Mouse (Mus musculus) heart, embryonic 13.5 days (tissue): Measurements from ENCODE around the gene Nfasc. TPM values are rescaled to one million over a fixed set of nuclear protein-coding genes. Genes with fewer than 3 reads are reported as not detected.

ENCODE experiments used
- ATAC-seq: fragments of 200-750 bp; cut with Nextera tagmentation; 2 replicates; pipeline ENCODE4 v1.8.0; 2017; ENCODE audit warnings: moderate TSS enrichment; ENCODE audit not compliant: insufficient number of reproducible peaks, low FRiP score, low TSS enrichment; ENCODE audit errors: extremely low read depth
- H3K27ac ChIP-seq: fragments of 300-500 bp; sonication (generic); replicated peaks from 2 replicates; pipeline ENCODE4 v1.5.1; 2015; ENCODE audit warnings: moderate library complexity, mild to moderate bottlenecking, inconsistent platforms
- H3K27me3 ChIP-seq: fragments of 300-500 bp; sonication (generic); replicated peaks from 2 replicates; pipeline ENCODE4 v1.6.1; 2015; ENCODE audit warnings: mild to moderate bottlenecking, inconsistent platforms
- H3K36me3 ChIP-seq: fragments of 300-500 bp; sonication (generic); 2 replicates; pipeline ENCODE4 v1.6.1; 2015; ENCODE audit warnings: mild to moderate bottlenecking, inconsistent platforms
- H3K4me1 ChIP-seq: fragments of 300-500 bp; sonication (generic); 2 replicates; pipeline ENCODE4 v1.6.1; 2015; ENCODE audit warnings: inconsistent platforms
- H3K4me2 ChIP-seq: fragments of 300-500 bp; sonication (generic); 2 replicates; pipeline ENCODE4 v1.6.1; 2015; ENCODE audit warnings: inconsistent platforms, mild to moderate bottlenecking, moderate library complexity
- H3K4me3 ChIP-seq: fragments of 300-500 bp; sonication (generic); 2 replicates; pipeline ENCODE4 v1.5.1; 2015; ENCODE audit warnings: moderate library complexity, mild to moderate bottlenecking, inconsistent platforms
- H3K9ac ChIP-seq: fragments of 300-500 bp; sonication (generic); 2 replicates; pipeline ENCODE4 v1.6.1; 2015; ENCODE audit warnings: inconsistent platforms, mild to moderate bottlenecking, moderate library complexity
- H3K9me3 ChIP-seq: fragments of 300-500 bp; sonication (generic); 2 replicates; pipeline ENCODE4 v1.6.1; 2016; ENCODE audit warnings: inconsistent platforms
- WGBS: fragments of 180-500 bp; shearing (Covaris S2); methylation state at CpG from one replicate; pipeline ENCODE4 v1.1.7; 2015; ENCODE audit warnings: mixed read lengths; 5-methylcytosine and 5-hydroxymethylcytosine counted together
- polyA plus RNA-seq: library from polyadenylated mRNA; unstranded; fragments of >200 nt; fragmentation: Nextera tagmentation; extraction: Ambion mirVana; gene quantifications from 2 replicates; pipeline ENCODE4 v1.2.1, GENCODE M21; 2015

Nfasc gene
- polyA plus RNA-seq, 1 experiment from 2014 or later: 0.29 TPM

DNA sequence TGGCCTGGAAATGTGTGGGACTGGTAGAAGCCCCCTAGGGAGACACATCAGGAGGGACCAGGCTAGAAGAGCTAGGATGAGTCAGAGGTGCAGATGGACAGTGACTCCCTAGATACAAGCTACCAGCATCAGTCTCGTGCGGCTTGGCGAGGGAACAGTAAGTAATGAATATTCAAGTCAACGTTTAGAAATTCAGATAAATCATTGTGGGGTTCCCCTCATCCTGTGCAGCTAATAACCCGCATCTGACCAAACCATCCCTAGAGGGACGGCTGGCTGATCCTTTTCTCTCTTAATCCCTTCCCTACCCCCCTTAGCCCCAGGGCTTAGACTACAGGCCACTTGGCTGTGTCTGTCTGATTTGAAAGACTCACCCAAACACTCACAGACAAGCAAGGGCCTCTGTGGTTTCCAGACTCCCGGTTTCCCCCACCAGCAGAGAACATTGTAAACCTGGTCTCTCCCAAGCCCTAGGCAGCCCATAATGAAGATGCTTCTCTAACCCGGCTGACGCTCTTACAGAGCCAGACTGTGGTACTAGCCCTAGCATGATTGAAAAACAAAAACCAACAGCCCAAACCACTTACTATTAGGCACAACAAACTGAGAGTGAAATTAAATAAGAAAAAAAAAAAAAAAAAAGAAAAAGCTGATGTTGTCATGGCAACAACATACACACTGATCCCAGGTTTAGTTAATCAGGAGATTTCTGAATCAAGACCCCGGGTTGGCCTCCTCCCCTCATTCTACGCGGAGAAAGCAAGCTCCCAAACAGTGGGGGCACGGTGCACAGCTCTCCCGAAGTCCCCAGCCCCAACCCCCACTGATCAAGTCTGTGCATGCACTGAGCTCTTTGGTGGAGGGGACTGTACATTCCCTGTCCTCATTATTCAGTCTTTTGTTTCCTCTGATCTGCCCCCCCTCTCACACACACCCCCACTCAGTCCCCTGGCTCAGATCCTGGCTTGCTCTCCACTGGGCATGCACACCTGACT is 159.5 kb downstream of the Nfasc start:
- peaks cover 14% of the 10 kb centered on the region for H3K4me1 ChIP-seq
- 66% methylated on average over 14 of the region's 14 CpGs for WGBS
- no peak for ATAC-seq
- H3K9me3 ChIP-seq: no peaks in the 10 kb centered on the region
- no peaks in the 10 kb centered on the region for H3K36me3 ChIP-seq
- peaks cover 12% of the 10 kb centered on the region; the same call in 1 of the 2 replicates for H3K27me3 ChIP-seq
- no peak overlapping the region for H3K4me3 ChIP-seq
- H3K9ac ChIP-seq: no peak overlapping the region
- H3K27ac ChIP-seq: no peak overlapping the region
- no peak overlapping the region for H3K4me2 ChIP-seq

DNA sequence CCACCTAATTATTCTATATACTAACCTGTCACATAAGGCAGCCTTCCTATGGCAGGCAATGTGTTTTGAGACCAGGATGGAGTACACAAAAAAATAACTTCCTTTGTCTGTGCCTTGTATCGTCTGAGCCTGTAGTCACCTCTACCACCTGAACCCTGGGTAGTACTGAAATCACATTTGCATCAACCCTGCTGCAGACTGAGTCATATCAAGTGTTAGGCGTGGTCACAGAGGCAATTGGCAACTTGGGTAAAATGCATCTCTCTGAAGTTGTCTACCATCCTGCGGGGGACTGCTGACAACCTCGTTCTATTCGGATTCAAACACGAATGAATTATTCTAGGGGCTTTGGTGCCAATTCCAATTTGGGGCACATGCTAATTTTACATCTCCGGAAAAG is 161.5 kb downstream of the Nfasc start:
- Histone ChIP-seq H3K27me3 (peaks cover 4% of the 10 kb centered on the region; the same call in 1 of the 2 replicates), H3K9me3 (no peaks in the 10 kb centered on the region), H3K36me3 (no peaks in the 10 kb centered on the region), H3K4me1 (peaks cover 14% of the 10 kb centered on the region), H3K9ac (no peak overlapping the region), H3K4me3 (no peak overlapping the region), H3K27ac (no peak overlapping the region), H3K4me2 (no peak overlapping the region)
- 86% methylated on average over 7 of the region's 7 CpGs for WGBS
- no peak for ATAC-seq

DNA sequence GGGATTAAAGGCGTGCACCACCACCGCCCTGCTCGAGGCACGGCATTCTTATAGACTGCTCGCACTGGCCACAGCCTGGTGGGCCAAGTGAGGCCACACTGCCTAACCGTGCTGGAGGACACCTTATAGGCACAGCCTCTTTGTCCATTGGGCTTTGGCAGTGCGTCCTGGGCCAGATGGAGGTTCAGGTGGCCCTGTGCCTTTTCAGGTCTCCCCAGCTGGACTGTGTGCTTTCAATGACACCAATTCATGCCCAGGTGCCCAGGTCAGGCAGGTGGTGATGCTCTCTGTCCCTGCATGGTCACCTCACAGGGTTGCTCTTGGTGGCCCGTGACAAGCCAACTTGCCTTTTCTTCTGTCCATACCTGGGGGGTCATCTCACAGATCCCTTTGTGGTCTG is 164.8 kb downstream of the Nfasc start:
- Histone ChIP-seq H3K27me3 (peaks cover 14% of the 10 kb centered on the region; the same call in 1 of the 2 replicates), H3K27ac (no peak overlapping the region), H3K9ac (no peak overlapping the region), H3K36me3 (no peaks in the 10 kb centered on the region), H3K4me3 (no peak overlapping the region), H3K4me1 (peaks cover 11% of the 10 kb centered on the region), H3K9me3 (no peaks in the 10 kb centered on the region), H3K4me2 (no peak overlapping the region)
- WGBS: 86% methylated on average over 8 of the region's 8 CpGs
- no peak for ATAC-seq

- Histone ChIP-seq H3K9me3 (no peaks in the 10 kb centered on the region), H3K27ac (no peak overlapping the region), H3K4me3 (no peak overlapping the region), H3K9ac (no peak overlapping the region), H3K27me3 (peaks cover 30% of the 10 kb centered on the region), H3K36me3 (no peaks in the 10 kb centered on the region), H3K4me1 (no peaks in the 10 kb centered on the region), H3K4me2 (no peak overlapping the region)
- 76% methylated on average over 7 of the region's 7 CpGs for WGBS
- ATAC-seq: no peak
Measured at GRCm38 (mm10) chr1:132572851-132573250, 168.7 kb downstream of the Nfasc start.

DNA sequence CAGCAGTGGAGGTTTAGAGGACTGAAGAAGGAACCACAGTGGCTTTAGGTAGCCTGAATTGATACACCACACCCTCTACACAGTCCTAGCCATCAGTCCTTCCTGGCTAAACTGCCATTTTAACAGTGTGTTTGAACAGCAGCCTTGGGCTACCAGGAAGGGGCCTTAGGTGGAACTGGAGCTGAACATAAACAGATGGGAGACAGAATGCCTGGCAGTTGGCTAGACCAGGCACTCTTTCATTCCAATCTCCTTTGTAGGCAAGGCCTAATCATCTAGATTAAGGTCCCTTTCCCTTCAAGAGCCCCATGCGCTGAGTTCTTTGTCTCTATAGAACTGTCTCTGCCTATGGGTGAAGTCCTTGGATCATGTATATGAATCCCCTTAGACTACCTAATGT is 170.0 kb downstream of the Nfasc start:
- no peak for ATAC-seq
- Histone ChIP-seq H3K36me3 (no peaks in the 10 kb centered on the region), H3K9me3 (no peaks in the 10 kb centered on the region), H3K4me3 (no peak overlapping the region), H3K27ac (no peak overlapping the region), H3K27me3 (peaks cover 38% of the 10 kb centered on the region), H3K4me1 (peaks cover under 1% of the 10 kb centered on the region; the same call in 1 of the 2 replicates), H3K4me2 (no peak overlapping the region), H3K9ac (no peak overlapping the region)
- WGBS: 82% methylated on average over 1 of the region's 1 CpGs

- WGBS: 82% methylated on average over 8 of the region's 8 CpGs
- H3K9ac ChIP-seq: no peak overlapping the region
- no peak for ATAC-seq
- no peak overlapping the region for H3K4me3 ChIP-seq
- H3K9me3 ChIP-seq: no peaks in the 10 kb centered on the region
- H3K27me3 ChIP-seq: peaks cover 38% of the 10 kb centered on the region
- no peak overlapping the region for H3K4me2 ChIP-seq
- H3K4me1 ChIP-seq: peaks cover 8% of the 10 kb centered on the region
- no peak overlapping the region for H3K27ac ChIP-seq
- no peaks in the 10 kb centered on the region for H3K36me3 ChIP-seq
Measured at GRCm38 (mm10) chr1:132570906-132571305, 170.7 kb downstream of the Nfasc start.

- H3K27ac ChIP-seq: no peak overlapping the region
- H3K36me3 ChIP-seq: no peaks in the 10 kb centered on the region
- no peak overlapping the region for H3K4me2 ChIP-seq
- ATAC-seq: no peak
- H3K4me3 ChIP-seq: no peak overlapping the region
- no peak overlapping the region for H3K9ac ChIP-seq
- WGBS: 85% methylated on average over 15 of the region's 15 CpGs
- H3K27me3 ChIP-seq: peaks cover 35% of the 10 kb centered on the region
- H3K4me1 ChIP-seq: peaks cover 14% of the 10 kb centered on the region
- H3K9me3 ChIP-seq: no peaks in the 10 kb centered on the region
Measured at GRCm38 (mm10) chr1:132570068-132570780, 171.4 kb downstream of the Nfasc start.

- Histone ChIP-seq H3K4me1 (peaks cover 20% of the 10 kb centered on the region), H3K9ac (no peak overlapping the region), H3K27me3 (peaks cover 32% of the 10 kb centered on the region), H3K36me3 (no peaks in the 10 kb centered on the region), H3K4me2 (no peak overlapping the region), H3K9me3 (no peaks in the 10 kb centered on the region), H3K27ac (no peak overlapping the region), H3K4me3 (no peak overlapping the region)
- ATAC-seq: no peak
- WGBS: 72% methylated on average over 9 of the region's 9 CpGs
Measured at GRCm38 (mm10) chr1:132569516-132569915, 172.1 kb downstream of the Nfasc start.

DNA sequence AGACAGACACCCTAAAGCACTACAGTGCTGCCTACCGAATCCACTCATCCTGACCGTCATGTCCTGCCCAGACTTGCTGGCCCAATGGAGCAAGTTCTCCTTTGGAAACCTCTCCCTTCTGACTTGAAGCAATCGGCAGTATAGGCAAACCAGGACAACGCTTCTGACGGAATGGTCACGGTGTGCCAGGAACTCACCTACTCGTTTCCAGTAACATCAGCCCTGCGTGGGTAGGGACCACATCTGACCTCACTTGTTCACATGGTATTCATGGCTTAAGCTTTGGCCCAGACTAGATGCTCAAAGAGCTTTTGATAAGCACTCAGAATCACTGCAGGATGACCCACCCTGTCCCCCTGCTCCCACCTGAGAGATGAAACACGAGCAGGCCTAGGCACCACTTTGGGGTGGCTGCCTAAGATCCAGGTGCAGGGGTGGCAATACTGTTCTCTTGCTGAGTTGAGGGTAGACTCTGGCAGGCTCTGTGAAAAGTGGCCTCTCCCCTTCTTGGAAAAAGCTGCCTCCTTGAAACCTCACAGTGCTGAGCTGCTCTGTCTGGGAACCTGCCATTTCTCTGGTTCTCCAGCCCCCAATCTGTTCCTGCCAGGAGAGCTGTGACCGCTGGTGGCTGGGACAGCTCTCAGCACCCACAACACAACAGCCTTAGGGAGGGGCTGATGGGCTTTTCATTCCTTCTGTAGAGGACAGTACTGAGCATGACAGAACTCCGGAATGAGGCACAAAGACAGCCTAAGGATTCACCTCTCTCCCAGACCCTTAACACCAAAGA is 174.1 kb downstream of the Nfasc start:
- no peak for ATAC-seq
- Histone ChIP-seq H3K9ac (no peak overlapping the region), H3K4me3 (no peak overlapping the region), H3K36me3 (no peaks in the 10 kb centered on the region), H3K9me3 (no peaks in the 10 kb centered on the region), H3K4me2 (no peak overlapping the region), H3K27ac (no peak overlapping the region), H3K4me1 (peaks cover 20% of the 10 kb centered on the region), H3K27me3 (peaks cover 36% of the 10 kb centered on the region)
- 76% methylated on average over 11 of the region's 11 CpGs for whole genome bisulfite sequencing

GRCm38 (mm10) chr1:132565766-132566165 is 175.8 kb downstream of the Nfasc start:
- H3K36me3 ChIP-seq: no peaks in the 10 kb centered on the region
- ATAC-seq: no peak
- 14% methylated on average over 7 of the region's 7 CpGs for WGBS
- no peak overlapping the region for H3K4me2 ChIP-seq
- peaks cover 46% of the 10 kb centered on the region for H3K27me3 ChIP-seq
- no peak overlapping the region for H3K4me3 ChIP-seq
- H3K9me3 ChIP-seq: no peaks in the 10 kb centered on the region
- H3K27ac ChIP-seq: no peak overlapping the region
- H3K4me1 ChIP-seq: peaks cover 25% of the 10 kb centered on the region
- no peak overlapping the region for H3K9ac ChIP-seq

- Histone ChIP-seq H3K36me3 (no peaks in the 10 kb centered on the region), H3K9ac (no peak overlapping the region), H3K27ac (no peak overlapping the region), H3K4me2 (no peak overlapping the region), H3K4me3 (no peak overlapping the region), H3K4me1 (peaks cover 26% of the 10 kb centered on the region), H3K27me3 (peaks cover 50% of the 10 kb centered on the region), H3K9me3 (no peaks in the 10 kb centered on the region)
- ATAC-seq: no peak
- 31% methylated on average over 6 of the region's 6 CpGs for WGBS
Measured at GRCm38 (mm10) chr1:132564946-132565345, 176.7 kb downstream of the Nfasc start.
